Mouse (Mus musculus): ENCODE measurements at regions not wholly inside any gene's neighbourhood (a gene's known extent, or its start where the extent isn't known, plus 50 kb on each side); places are given as distances from the start of the nearest gene placed in this dataset.

DNA sequence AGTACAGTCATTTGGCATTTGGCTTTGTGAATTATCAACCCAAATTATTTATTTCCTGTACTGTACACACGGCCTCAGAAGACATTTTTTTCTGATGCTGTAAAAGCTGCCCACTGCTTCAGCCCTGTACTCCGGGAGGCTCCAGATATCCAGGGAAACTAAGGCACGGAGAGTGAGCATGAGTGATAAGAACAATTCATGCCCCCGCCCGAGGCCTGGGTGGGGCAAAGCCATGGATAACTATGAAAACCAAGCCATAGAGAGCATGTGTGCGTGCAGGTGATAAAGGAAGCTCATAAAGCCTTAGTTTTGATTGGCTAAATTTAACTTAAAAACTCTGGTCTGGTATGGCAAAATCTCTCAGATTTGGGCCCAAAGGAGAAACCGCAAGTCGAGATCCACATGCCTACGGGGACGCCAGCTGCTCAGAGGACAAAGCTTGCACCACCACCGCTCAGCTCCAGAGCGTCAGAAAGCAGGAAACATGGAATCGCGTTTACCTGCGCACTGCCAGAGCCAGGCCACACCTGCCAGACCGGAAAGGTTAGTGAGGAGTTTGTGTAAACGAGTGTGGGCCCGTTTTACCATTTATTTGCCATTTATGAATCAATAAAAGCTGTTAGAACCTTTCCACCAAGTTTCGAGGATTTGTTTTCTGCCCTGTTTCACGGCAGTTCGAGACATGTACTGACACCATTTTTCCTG, 390.9 kb downstream of the Rnd3 start:
- WGBS: 88% methylated on average over 21 of the region's 21 CpGs
- no peaks in the 10 kb centered on the region for H3K9me3 ChIP-seq (replicated peaks)
- H3K27me3 ChIP-seq (ENCODE audit: low read depth, poor library complexity, severe bottlenecking): no peaks in the 10 kb centered on the region
- H3K27ac ChIP-seq (replicated peaks): no peak overlapping the region; the same call in 1 of the 2 replicates
- no peak overlapping the region for H3K4me3 ChIP-seq
- H3K36me3 ChIP-seq: no peaks in the 10 kb centered on the region
- DNase-seq (ENCODE audit: low spot score): no peak
- peaks cover 26% of the 10 kb centered on the region for H3K4me1 ChIP-seq

- peaks cover 39% of the 10 kb centered on the region for H3K4me1 ChIP-seq
- H3K27me3 ChIP-seq (ENCODE audit: low read depth, poor library complexity, severe bottlenecking): no peaks in the 10 kb centered on the region
- DNase-seq (ENCODE audit: low spot score): peak; percentile 33
- H3K4me3 ChIP-seq: 0 out of 2 replicates have a peak overlapping the region, but pooled peaks have one; percentile 23
- peak overlapping the region; percentile 83 for H3K27ac ChIP-seq (replicated peaks)
- 33% methylated on average over 9 of the region's 9 CpGs for WGBS
- no peaks in the 10 kb centered on the region for H3K36me3 ChIP-seq
- no peaks in the 10 kb centered on the region for H3K9me3 ChIP-seq (replicated peaks)
Measured at GRCm38 (mm10) chr2:50755616-50756450, 393.1 kb downstream of the Rnd3 start.

DNA sequence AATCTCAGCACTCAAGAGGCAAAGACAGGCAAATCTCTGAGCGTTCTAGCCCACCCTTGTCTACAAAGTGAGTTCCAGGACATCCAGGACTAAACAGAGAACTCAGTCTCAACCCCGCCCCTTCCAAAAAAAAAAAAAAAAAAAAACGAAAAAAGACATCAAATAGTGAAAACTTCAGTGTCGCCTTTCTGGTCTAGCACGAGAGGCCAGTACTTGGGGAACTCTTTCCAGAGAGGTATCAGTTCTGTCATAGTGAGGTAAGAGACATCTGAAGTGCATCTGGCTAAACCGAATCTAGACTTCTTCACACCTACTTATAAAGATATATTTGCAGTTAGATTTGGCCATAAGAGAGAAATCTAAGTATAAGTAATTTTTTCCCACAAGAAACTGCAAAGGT, 393.8 kb downstream of the Rnd3 start:
- H3K27me3 ChIP-seq (ENCODE audit: low read depth, poor library complexity, severe bottlenecking): no peaks in the 10 kb centered on the region
- WGBS: 57% methylated on average over 6 of the region's 6 CpGs
- H3K9me3 ChIP-seq (replicated peaks): no peaks in the 10 kb centered on the region
- H3K4me3 ChIP-seq: no peak overlapping the region
- no peaks in the 10 kb centered on the region for H3K36me3 ChIP-seq
- DNase-seq (ENCODE audit: low spot score): no peak
- H3K4me1 ChIP-seq: peaks cover 46% of the 10 kb centered on the region
- H3K27ac ChIP-seq (replicated peaks): peak overlapping the region; percentile 83

- Histone ChIP-seq H3K9me3 (replicated peaks) (no peaks in the 10 kb centered on the region), H3K27ac (replicated peaks) (peak overlapping the region; percentile 18; the same call in 1 of the 2 replicates), H3K4me3 (no peak overlapping the region), H3K4me1 (peaks cover 40% of the 10 kb centered on the region), H3K27me3 (ENCODE audit: low read depth, poor library complexity, severe bottlenecking) (no peaks in the 10 kb centered on the region), H3K36me3 (no peaks in the 10 kb centered on the region)
- WGBS: 92% methylated on average over 9 of the region's 9 CpGs
- no peak for DNase-seq (ENCODE audit: low spot score)
Measured at GRCm38 (mm10) chr2:50752408-50752807, 396.5 kb downstream of the Rnd3 start.

- Histone ChIP-seq H3K4me1 (peaks cover 33% of the 10 kb centered on the region), H3K27me3 (ENCODE audit: low read depth, poor library complexity, severe bottlenecking) (no peaks in the 10 kb centered on the region), H3K36me3 (no peaks in the 10 kb centered on the region), H3K27ac (replicated peaks) (peak overlapping the region; percentile 69; the same call in 1 of the 2 replicates), H3K4me3 (no peak overlapping the region), H3K9me3 (replicated peaks) (no peaks in the 10 kb centered on the region)
- no peak for DNase-seq (ENCODE audit: low spot score)
- 43% methylated on average over 5 of the region's 5 CpGs for WGBS
Measured at GRCm38 (mm10) chr2:50750799-50751198, 398.1 kb downstream of the Rnd3 start.

GRCm38 (mm10) chr2:50744625-50745214, 404.2 kb downstream of the Rnd3 start:
- Histone ChIP-seq H3K4me1 (no peaks in the 10 kb centered on the region), H3K36me3 (no peaks in the 10 kb centered on the region), H3K4me3 (no peak overlapping the region), H3K9me3 (replicated peaks) (no peaks in the 10 kb centered on the region), H3K27me3 (ENCODE audit: low read depth, poor library complexity, severe bottlenecking) (no peaks in the 10 kb centered on the region), H3K27ac (replicated peaks) (no peak overlapping the region)
- WGBS: 94% methylated on average over 13 of the region's 13 CpGs
- DNase-seq (ENCODE audit: low spot score): no peak

DNA sequence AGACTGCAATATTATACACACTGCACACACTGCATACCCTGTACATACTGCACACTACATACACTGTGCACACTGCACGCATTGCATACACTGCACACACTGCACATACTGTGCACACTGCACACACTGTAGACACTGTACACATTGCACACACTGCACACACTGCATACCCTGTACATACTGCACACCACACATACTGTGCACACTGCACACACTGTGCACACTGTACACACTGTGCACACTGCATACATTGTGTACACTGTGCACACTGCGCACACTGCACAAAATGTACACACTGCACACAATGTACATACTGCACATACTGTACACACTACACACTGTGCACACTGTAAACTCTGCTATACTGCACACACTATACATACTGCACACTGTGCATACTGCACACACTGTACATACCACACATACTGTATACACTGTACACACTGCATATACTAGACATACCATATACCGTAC, 405.1 kb downstream of the Rnd3 start:
- H3K27ac ChIP-seq (replicated peaks): no peak overlapping the region
- DNase-seq (ENCODE audit: low spot score): no peak
- H3K4me3 ChIP-seq: no peak overlapping the region
- H3K9me3 ChIP-seq (replicated peaks): no peaks in the 10 kb centered on the region
- no peaks in the 10 kb centered on the region for H3K27me3 ChIP-seq (ENCODE audit: low read depth, poor library complexity, severe bottlenecking)
- H3K36me3 ChIP-seq: no peaks in the 10 kb centered on the region
- peaks cover 3% of the 10 kb centered on the region for H3K4me1 ChIP-seq
- WGBS: 95% methylated on average over 3 of the region's 3 CpGs

- H3K4me1 ChIP-seq: peaks cover 12% of the 10 kb centered on the region
- no peak for DNase-seq (ENCODE audit: low spot score)
- 75% methylated on average over 2 of the region's 2 CpGs for WGBS
- no peak overlapping the region for H3K27ac ChIP-seq (replicated peaks)
- no peaks in the 10 kb centered on the region for H3K36me3 ChIP-seq
- no peak overlapping the region for H3K4me3 ChIP-seq
- no peaks in the 10 kb centered on the region for H3K9me3 ChIP-seq (replicated peaks)
- no peaks in the 10 kb centered on the region for H3K27me3 ChIP-seq (ENCODE audit: low read depth, poor library complexity, severe bottlenecking)
Measured at GRCm38 (mm10) chr2:50742421-50742820, 406.5 kb downstream of the Rnd3 start.

GRCm38 (mm10) chr2:50741337-50741736, 407.6 kb downstream of the Rnd3 start:
- Histone ChIP-seq H3K4me1 (peaks cover 13% of the 10 kb centered on the region), H3K36me3 (no peaks in the 10 kb centered on the region), H3K4me3 (no peak overlapping the region), H3K27me3 (ENCODE audit: low read depth, poor library complexity, severe bottlenecking) (no peaks in the 10 kb centered on the region), H3K9me3 (replicated peaks) (no peaks in the 10 kb centered on the region), H3K27ac (replicated peaks) (no peak overlapping the region)
- 83% methylated on average over 2 of the region's 2 CpGs for WGBS
- DNase-seq (ENCODE audit: low spot score): no peak

- Histone ChIP-seq H3K4me1 (peaks cover 13% of the 10 kb centered on the region), H3K27ac (replicated peaks) (no peak overlapping the region), H3K36me3 (no peaks in the 10 kb centered on the region), H3K4me3 (no peak overlapping the region), H3K27me3 (ENCODE audit: low read depth, poor library complexity, severe bottlenecking) (no peaks in the 10 kb centered on the region), H3K9me3 (replicated peaks) (no peaks in the 10 kb centered on the region)
- WGBS: 87% methylated on average over 8 of the region's 8 CpGs
- no peak for DNase-seq (ENCODE audit: low spot score)
Measured at GRCm38 (mm10) chr2:50739599-50739979, 409.3 kb downstream of the Rnd3 start.

- H3K27me3 ChIP-seq (ENCODE audit: low read depth, poor library complexity, severe bottlenecking): no peaks in the 10 kb centered on the region
- no peak for DNase-seq (ENCODE audit: low spot score)
- no peaks in the 10 kb centered on the region for H3K9me3 ChIP-seq (replicated peaks)
- H3K4me3 ChIP-seq: no peak overlapping the region
- peak overlapping the region; percentile 28; the same call in 1 of the 2 replicates for H3K27ac ChIP-seq (replicated peaks)
- no peaks in the 10 kb centered on the region for H3K36me3 ChIP-seq
- peaks cover 13% of the 10 kb centered on the region for H3K4me1 ChIP-seq
- WGBS: 68% methylated on average over 8 of the region's 8 CpGs
Measured at GRCm38 (mm10) chr2:50738936-50739598, 409.8 kb downstream of the Rnd3 start.

DNA sequence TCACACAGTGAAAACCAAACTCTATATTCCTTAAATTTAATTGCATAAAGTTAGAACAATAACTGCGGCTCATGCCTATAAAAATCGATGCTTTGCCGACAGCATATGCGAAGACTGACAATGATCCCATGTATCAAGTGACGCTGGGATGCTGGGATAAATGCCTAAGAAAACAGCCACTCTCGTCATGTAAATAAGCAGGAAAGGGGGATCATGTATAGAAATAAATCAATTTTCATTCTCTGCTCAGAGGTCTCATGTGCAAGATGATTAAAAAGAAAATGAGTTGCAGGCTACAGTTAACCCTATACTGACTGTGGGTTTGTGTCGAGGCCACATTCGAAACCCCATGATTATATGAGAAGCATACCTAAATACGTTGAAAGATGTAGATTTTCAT, 411.2 kb downstream of the Rnd3 start:
- Histone ChIP-seq H3K27me3 (ENCODE audit: low read depth, poor library complexity, severe bottlenecking) (no peaks in the 10 kb centered on the region), H3K9me3 (replicated peaks) (no peaks in the 10 kb centered on the region)
- 86% methylated on average over 9 of the region's 9 CpGs for WGBS

More for the DNA sequence above, 411.2 kb downstream of the Rnd3 start:
- no peak for DNase-seq (ENCODE audit: low spot score)
- 0 out of 2 replicates have a peak overlapping the region, but pooled peaks have one; percentile 46 for H3K27ac ChIP-seq (replicated peaks)
- no peak overlapping the region for H3K4me3 ChIP-seq
- H3K4me1 ChIP-seq: peaks cover 13% of the 10 kb centered on the region
- H3K36me3 ChIP-seq: no peaks in the 10 kb centered on the region
